Mouse (Mus musculus) gastrocnemius, postnatal 10 days (tissue): ENCODE measurements at regions not wholly inside any gene's neighbourhood (a gene's known extent, or its start where the extent isn't known, plus 50 kb on each side); places are given as distances from the start of the nearest gene placed in this dataset.
A peak's percentile ranks its signal among the peaks of the same experiment; 100 is the strongest.

ENCODE experiments used
- DNase-seq: peaks from one replicate; pipeline ENCODE4 v3.0.0; 2021; ENCODE audit warnings: mixed read lengths

- peak; percentile 30 for DNase-seq
Measured at GRCm38 (mm10) chr15:67901191-67901601, 1400.5 kb upstream of the Lrrc6 start.

GRCm38 (mm10) chr15:67899772-67900171 lies 1399.1 kb upstream of the Lrrc6 start:
- DNase-seq, result no peak

- DNase-seq, result peak; percentile 13
Measured at GRCm38 (mm10) chr15:67898959-67899403, 1398.3 kb upstream of the Lrrc6 start.

- DNase-seq, result no peak
Measured at GRCm38 (mm10) chr15:67892066-67892465, 1391.4 kb upstream of the Lrrc6 start.

GRCm38 (mm10) chr15:67890612-67891304 lies 1390.0 kb upstream of the Lrrc6 start:
- no peak for DNase-seq

GRCm38 (mm10) chr15:67888548-67888947 lies 1387.8 kb upstream of the Lrrc6 start:
- DNase-seq, result no peak

- DNase-seq, result no peak
Measured at GRCm38 (mm10) chr15:67855291-67855690, 1354.6 kb upstream of the Lrrc6 start.

GRCm38 (mm10) chr15:67850118-67850517 lies 1349.4 kb upstream of the Lrrc6 start:
- no peak for DNase-seq

GRCm38 (mm10) chr15:67845707-67846106 lies 1345.0 kb upstream of the Lrrc6 start:
- no peak for DNase-seq

- DNase-seq, result no peak
Measured at GRCm38 (mm10) chr15:67840671-67841070, 1340.0 kb upstream of the Lrrc6 start.

- DNase-seq, result no peak
Measured at GRCm38 (mm10) chr15:67825796-67826484, 1325.2 kb upstream of the Lrrc6 start.

GRCm38 (mm10) chr15:67823226-67823625 lies 1322.5 kb upstream of the Lrrc6 start:
- DNase-seq, result no peak

- no peak for DNase-seq
Measured at GRCm38 (mm10) chr15:67799871-67800270, 1299.2 kb upstream of the Lrrc6 start.

- DNase-seq, result no peak
Measured at GRCm38 (mm10) chr15:67795578-67795977, 1294.9 kb upstream of the Lrrc6 start.

- no peak for DNase-seq
Measured at GRCm38 (mm10) chr15:67792822-67793221, 1292.1 kb upstream of the Lrrc6 start.

GRCm38 (mm10) chr15:67788587-67788986 lies 1287.9 kb upstream of the Lrrc6 start:
- DNase-seq, result no peak

GRCm38 (mm10) chr15:67785583-67785982 lies 1284.9 kb upstream of the Lrrc6 start:
- no peak for DNase-seq

GRCm38 (mm10) chr15:67783754-67784153 lies 1283.0 kb upstream of the Lrrc6 start:
- DNase-seq, result no peak

GRCm38 (mm10) chr15:67782505-67782904 lies 1281.8 kb upstream of the Lrrc6 start:
- DNase-seq, result no peak

- no peak for DNase-seq
Measured at GRCm38 (mm10) chr15:67780856-67781255, 1280.1 kb upstream of the Lrrc6 start.

GRCm38 (mm10) chr15:67767624-67768023 lies 1266.9 kb upstream of the Lrrc6 start:
- no peak for DNase-seq

GRCm38 (mm10) chr15:67759221-67759620 lies 1258.5 kb upstream of the Lrrc6 start:
- DNase-seq, result peak; percentile 6

GRCm38 (mm10) chr15:67750582-67750981 lies 1249.9 kb upstream of the Lrrc6 start:
- no peak for DNase-seq

GRCm38 (mm10) chr15:67743332-67743731 lies 1242.6 kb upstream of the Lrrc6 start:
- no peak for DNase-seq
